Mouse (Mus musculus): ENCODE results near the gene Chil4.
"Not testable (repeated sequence)": the region's sequence is repeated elsewhere in the genome, so short reads cannot be mapped to it uniquely, and the experiment has no call there.

Gene Chil4

GRCm38 (mm10) chr3:106219407-106219806, at the start of gene Chil4:
Gene Chil4 (minus strand): TSS chr3:106219507.
- no peak for DNase-seq (ENCODE audit: inconsistent ontology term)

GRCm38 (mm10) chr3:106265854-106266253, 46.5 kb upstream of the Chil4 start:
- no peak for DNase-seq (ENCODE audit: inconsistent ontology term)

- no peak for DNase-seq (ENCODE audit: inconsistent ontology term)
Observed at GRCm38 (mm10) chr3:106264854-106265253, 45.5 kb upstream of the Chil4 start.

- not testable (repeated sequence) for DNase-seq (ENCODE audit: inconsistent ontology term)
Observed at GRCm38 (mm10) chr3:106257076-106257475, 37.8 kb upstream of the Chil4 start.

GRCm38 (mm10) chr3:106252719-106253118, 33.4 kb upstream of the Chil4 start:
- no peak for DNase-seq (ENCODE audit: inconsistent ontology term)

DNA sequence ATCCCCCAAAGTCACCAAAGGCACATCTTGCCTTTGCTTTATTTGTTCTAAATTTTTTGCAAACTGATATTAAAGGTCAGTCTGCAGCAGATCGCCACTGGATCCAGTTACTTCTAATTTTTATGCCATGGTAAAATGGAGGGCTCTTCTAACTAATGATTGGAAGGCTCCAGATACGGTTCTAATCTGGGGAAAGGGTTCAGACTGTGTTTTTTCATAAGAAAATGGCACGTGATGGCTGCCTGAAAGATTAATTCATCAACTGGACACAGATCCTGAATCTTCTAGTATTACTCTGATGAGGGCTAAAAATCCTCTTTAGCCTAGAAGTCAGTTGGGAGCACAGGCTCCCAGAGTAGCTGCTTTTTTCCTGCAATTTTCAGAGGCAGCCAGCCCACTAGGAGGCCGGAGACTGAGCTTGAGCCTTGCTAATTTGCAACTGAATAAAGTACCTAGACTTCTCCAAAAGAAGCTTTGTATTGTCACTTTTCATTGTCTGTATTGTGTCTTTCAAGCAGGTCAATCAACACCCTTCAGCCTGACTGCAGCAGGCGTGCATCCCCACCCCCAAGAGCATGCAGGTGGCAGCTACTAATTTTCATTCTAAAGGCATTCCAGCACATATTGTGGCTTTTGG, 31.6 kb upstream of the Chil4 start:
- not testable (repeated sequence) for DNase-seq (ENCODE audit: inconsistent ontology term)

DNA sequence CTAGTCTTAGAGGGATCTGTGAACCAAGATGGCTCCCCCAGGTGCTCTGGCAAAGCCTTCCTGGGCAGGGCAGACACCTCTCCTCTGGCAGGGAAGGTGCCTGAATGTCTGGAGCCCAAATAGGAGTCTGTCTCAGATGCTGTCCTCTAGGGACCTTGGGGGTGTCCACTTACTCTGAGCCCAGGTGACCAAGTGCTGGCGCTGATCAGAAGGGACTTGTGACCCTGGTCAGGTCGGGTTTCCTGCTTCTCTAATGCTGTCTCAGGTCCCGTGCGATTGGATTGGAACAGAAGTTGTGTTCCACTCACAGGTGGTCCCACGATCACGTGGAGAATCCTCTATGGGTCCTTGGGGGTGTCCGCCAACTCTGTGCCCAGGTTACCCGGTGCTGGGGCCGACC, 28.1 kb upstream of the Chil4 start:
- DNase-seq (ENCODE audit: inconsistent ontology term), result not testable (repeated sequence)

DNA sequence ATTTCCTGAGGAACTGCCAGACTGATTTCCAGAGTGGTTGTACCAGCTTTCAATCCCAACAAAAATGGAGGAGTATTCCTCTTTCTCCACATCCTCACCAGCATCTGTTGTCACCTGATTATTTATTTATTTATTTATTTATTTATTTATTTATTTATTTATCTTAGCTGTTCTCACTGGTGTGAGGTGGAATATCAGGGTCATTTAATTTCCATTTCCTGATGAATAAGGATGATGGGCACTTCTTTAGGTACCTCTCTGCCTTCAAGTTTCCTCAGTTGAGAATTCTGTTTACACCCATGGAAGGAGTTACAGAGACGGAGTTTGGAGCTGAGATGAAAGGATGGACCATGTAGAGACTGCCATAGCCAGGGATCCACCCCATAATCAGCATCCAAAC, 20.9 kb upstream of the Chil4 start:
- not testable (repeated sequence) for DNase-seq (ENCODE audit: inconsistent ontology term)

- no peak for DNase-seq (ENCODE audit: inconsistent ontology term)
Observed at GRCm38 (mm10) chr3:106239196-106239791, 20.0 kb upstream of the Chil4 start.

GRCm38 (mm10) chr3:106223391-106223790, 4.1 kb upstream of the Chil4 start:
- DNase-seq (ENCODE audit: inconsistent ontology term), result not testable (repeated sequence)

DNA sequence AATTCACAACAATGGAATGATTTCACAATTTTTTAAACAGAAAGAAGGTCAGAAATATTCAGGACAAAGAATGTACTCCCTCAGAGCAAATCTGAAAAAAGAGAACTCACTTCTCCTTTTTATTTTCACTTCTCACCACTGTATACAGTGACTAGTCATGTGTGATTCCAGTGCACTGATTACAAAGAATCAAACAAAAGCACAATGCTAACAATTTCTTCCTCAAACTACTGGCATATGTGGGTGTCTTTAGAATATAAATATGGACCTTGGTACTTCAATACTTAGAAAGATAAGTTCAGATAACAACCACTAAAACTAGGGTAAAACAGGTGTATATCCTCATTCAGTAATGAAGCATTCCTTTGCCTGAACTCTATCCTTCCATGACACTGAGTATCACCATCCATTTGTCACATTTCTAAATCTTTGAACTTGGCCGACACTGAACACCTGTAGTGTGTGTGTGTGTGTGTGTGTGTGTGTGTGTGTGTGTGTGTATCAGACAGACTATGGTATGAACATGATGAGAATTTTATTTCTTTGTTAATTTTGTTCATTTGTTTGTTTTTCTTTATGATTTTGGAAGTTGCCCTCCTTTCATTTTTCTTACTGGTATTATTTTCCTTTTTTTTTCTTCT, 2.4 kb upstream of the Chil4 start:
- DNase-seq (ENCODE audit: inconsistent ontology term), result no peak

- DNase-seq (ENCODE audit: inconsistent ontology term), result not testable (repeated sequence)
Observed at GRCm38 (mm10) chr3:106218284-106218954, 888 bp downstream of the Chil4 start.

DNA sequence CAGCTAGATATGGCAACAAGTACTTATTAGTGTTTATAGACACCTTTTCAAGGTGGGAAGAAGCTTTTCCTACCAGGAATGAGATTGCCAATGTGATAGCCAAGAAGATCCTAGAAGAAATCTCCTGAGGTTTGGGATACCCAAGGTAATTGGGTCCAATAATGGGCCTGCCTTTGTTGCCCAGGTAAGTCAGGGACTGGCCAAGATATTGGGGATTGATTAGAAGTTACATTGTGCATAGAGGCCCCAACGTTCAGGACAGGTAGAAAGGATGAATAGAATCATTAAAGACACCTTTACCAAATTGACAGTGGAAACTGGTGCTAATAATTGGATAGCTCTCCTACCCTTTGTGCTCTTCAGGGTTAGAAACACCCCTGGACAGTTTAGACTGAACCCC, 21.3 kb downstream of the Chil4 start:
- not testable (repeated sequence) for DNase-seq (ENCODE audit: inconsistent ontology term)

- DNase-seq (ENCODE audit: inconsistent ontology term), result not testable (repeated sequence)
Observed at GRCm38 (mm10) chr3:106197246-106197645, 22.1 kb downstream of the Chil4 start.

- no peak for DNase-seq (ENCODE audit: inconsistent ontology term)
Observed at GRCm38 (mm10) chr3:106196276-106196675, 23.0 kb downstream of the Chil4 start.

GRCm38 (mm10) chr3:106195486-106195885, 23.8 kb downstream of the Chil4 start:
- DNase-seq (ENCODE audit: inconsistent ontology term), result no peak

GRCm38 (mm10) chr3:106187991-106188390, 31.3 kb downstream of the Chil4 start:
- DNase-seq (ENCODE audit: inconsistent ontology term), result no peak

DNA sequence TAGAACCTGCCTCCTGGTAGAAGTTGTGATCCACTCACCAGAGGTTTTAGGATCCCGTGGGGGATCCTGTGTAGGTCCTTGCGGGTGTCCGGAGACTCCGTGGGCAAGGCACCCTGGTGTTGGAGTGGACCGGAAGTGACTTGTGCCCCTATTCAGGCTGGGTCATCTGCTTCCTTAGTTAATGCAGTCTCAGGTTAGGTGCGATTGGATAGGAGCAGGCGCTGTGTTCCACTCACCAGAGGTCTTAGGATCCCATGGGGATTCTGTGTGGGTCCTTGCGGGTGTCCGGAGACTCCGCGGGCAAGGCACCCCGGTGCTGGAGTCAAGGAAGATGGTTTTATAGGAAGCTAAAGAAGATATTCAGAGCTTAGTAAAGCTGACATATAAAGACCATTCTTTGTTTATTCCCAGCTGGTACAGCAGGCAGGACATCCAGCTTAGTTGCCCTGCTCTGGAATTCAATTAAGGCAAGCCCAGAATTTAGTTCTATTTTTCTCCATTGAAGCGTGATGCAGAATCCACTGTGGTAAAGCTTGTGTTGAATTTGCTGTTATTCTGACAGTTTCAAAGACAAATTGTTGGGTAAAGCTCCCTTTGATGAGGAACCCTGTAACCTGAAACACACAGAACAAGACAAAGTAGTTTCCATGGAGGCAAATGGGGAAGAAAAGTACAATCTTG, 41.7 kb downstream of the Chil4 start:
- DNase-seq (ENCODE audit: inconsistent ontology term), result peak; percentile 97

DNA sequence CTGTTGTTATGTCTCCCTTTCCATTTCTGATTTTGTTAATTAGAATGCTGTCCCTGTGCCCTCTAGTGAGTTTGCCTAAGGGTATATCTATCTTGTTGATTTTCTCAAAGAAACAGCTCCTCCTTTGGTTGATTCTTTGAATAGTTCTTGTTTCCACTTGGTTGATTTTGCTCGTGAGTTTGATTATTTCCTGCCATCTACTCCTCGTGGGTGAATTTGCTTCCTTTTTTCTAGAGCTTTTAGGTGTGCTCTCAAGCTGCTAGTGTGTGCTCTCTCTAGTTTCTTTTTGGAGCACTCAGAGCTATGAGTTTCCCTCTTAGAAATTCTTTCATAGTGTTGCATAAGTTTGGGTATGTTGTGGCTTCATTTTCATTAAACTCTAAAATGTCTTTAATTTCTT, 44.3 kb downstream of the Chil4 start:
- not testable (repeated sequence) for DNase-seq (ENCODE audit: inconsistent ontology term)

GRCm38 (mm10) chr3:106172506-106172905, 46.8 kb downstream of the Chil4 start:
- not testable (repeated sequence) for DNase-seq (ENCODE audit: inconsistent ontology term)

DNA sequence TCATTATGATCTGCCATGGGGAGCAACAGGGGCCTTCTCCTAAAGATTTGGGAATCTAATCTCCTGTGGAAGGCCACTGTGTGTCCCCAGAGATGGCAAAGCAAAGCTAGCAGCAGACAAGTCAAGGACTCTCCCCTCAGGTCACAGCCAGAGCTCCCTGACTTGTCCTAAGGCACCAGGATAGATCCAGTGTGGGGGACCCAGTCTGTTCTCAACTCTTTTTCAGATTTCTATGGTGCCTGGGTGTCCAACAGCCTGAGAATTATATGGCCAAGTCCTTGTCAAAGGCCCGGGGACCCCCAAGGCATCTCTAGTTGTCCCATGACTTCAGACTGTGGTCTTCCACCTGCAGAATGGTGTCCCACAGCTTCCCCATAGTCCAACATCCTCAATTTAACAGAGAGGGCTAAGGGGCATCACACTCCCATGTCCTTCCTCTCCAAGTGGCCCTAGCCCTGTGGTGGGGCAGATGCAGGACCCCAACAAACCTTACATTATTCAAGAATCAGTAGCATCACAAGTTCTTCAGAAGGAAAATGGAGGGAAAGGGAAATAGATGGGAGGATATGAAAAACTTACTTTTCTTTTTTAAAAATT, 48.1 kb downstream of the Chil4 start:
- no peak for DNase-seq (ENCODE audit: inconsistent ontology term)

Data from Muller cell, postnatal 12 days (primary cell).